In the genomic region with DNA sequence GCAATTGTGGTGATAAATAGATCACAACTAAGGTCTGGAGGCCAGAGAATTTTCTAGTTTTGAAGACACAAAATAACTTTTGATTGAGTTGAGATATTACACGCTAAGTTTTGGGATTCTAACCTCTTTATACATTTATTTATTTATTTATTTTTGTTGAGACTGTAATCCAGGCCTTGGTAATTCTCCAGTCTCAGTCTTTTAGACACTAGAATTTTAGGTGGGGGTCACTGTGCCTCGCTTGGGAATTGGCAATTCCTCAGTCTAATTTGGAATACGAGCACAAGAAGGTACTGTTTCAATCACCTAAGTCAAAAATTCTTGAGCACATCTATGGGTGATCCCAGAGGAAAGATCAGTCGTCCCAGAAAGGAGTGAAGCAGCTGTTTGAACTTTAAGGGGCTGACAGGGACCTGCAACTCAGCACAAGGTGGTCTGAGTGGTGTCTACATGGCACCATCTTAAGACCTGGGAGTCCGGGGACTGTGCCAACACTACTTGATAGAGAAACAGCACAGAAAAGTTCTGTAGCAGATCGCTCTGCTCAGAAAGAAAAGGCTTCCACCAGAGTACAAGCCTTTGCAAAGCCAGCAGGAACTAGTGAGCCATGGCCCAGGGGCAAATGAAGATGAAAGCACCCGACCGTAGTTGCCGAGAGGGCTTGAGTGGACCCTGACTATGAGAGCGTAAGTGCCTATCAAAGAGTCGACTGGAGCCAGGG, we compare ENCODE assay signal across 8 mouse cellular contexts. TPM values are rescaled to one million over a fixed set of nuclear protein-coding genes. Genes with fewer than 3 reads are reported as not detected.
DNase-seq lines count a peak whose midpoint lies in the region; ATAC-seq and TF ChIP-seq lines count a peak whose summit lies in the region.

No protein-coding gene starts in this region.

- H3K27me3 ChIP-seq in kidney, adult 2 months (replicated peaks; ENCODE audit: control insufficient read depth, insufficient read depth, low read length), result no peaks in the 10 kb centered on the region
- H3K27me3 ChIP-seq in hindbrain, embryonic 14.5 days (ENCODE audit: control insufficient read depth, insufficient read depth, low read length), result no peaks in the 10 kb centered on the region
- no peaks in the 10 kb centered on the region for H3K27me3 ChIP-seq in liver, embryonic 16.5 days (ENCODE audit: control insufficient read depth, insufficient read depth, low read depth, low read length)

- peak overlapping the region; percentile 75 for H3K9ac ChIP-seq in hindbrain, embryonic 14.5 days
- peak overlapping the region; percentile 70 for H3K9ac ChIP-seq in liver, embryonic 16.5 days (ENCODE audit: low read depth, low read length)

- H3K4me3 ChIP-seq in kidney, adult 2 months (ENCODE audit: insufficient read depth, low read depth, low read length), result peak overlapping the region; percentile 96
- peak overlapping the region; percentile 84 for H3K4me3 ChIP-seq in bone marrow, adult 2 months (replicated peaks; ENCODE audit: control insufficient read depth, low read depth, low read length)
- H3K4me3 ChIP-seq in hindbrain, embryonic 14.5 days (replicated peaks; ENCODE audit: low read length), result peak overlapping the region; percentile 83
- H3K4me3 ChIP-seq in liver, embryonic 16.5 days (ENCODE audit: low read depth, low read length), result peak overlapping the region; percentile 89
- peak overlapping the region; percentile 82 for H3K4me3 ChIP-seq in olfactory bulb, adult 2 months (ENCODE audit: insufficient read depth, low read depth, low read length)

- ATAC-seq in erythroblast, adult 5-6 weeks (replicated peaks; ENCODE audit: low FRiP score, poor library complexity, severe bottlenecking), result peak; percentile 49
- ATAC-seq in hindbrain, embryonic 14.5 days (ENCODE audit: low FRiP score), result peak; percentile 14; the same call in 1 of the 2 replicates
- peak; percentile 43 for ATAC-seq in liver, embryonic 16.5 days (ENCODE audit: low read depth)

- 36% methylated on average over 11 of the region's 11 CpGs for WGBS in kidney, adult 2 months
- WGBS in bone marrow, adult 2 months, result 35% methylated on average over 11 of the region's 11 CpGs
- WGBS in hindbrain, embryonic 14.5 days, result 41% methylated on average over 11 of the region's 11 CpGs
- WGBS in liver, embryonic 16.5 days (ENCODE audit: insufficient replicate concordance), result 27% methylated on average over 11 of the region's 11 CpGs
- WGBS in olfactory bulb, adult 2 months, result 29% methylated on average over 11 of the region's 11 CpGs

- no peak for TF ChIP-seq POLR2A in kidney, adult 2 months (IDR thresholded peaks at IDR 0.05; ENCODE audit: low read depth, low read length)
- TF ChIP-seq POLR2A in bone marrow, adult 2 months (IDR thresholded peaks at IDR 0.05; ENCODE audit: borderline replicate concordance, control insufficient read depth, low read depth, low read length), result no peak
- TF ChIP-seq POLR2A in olfactory bulb, adult 2 months (IDR thresholded peaks at IDR 0.05; ENCODE audit: insufficient read depth, low read depth, low read length), result no peak

- TF ChIP-seq CTCF in kidney, adult 2 months (conservative IDR thresholded peaks at IDR 0.05; ENCODE audit: insufficient read depth, insufficient read length, low read depth, low read length), result no peak
- TF ChIP-seq CTCF in bone marrow, adult 2 months (IDR thresholded peaks at IDR 0.05; ENCODE audit: control insufficient read depth, insufficient read depth, low read length), result no peak
- no peak for TF ChIP-seq CTCF in olfactory bulb, adult 2 months (IDR thresholded peaks at IDR 0.05; ENCODE audit: insufficient read depth, low read depth, low read length)

- no peaks in the 10 kb centered on the region; the same call in 1 of the 2 replicates for H3K4me1 ChIP-seq in kidney, adult 2 months (ENCODE audit: control insufficient read depth, insufficient read depth, low read length)
- no peaks in the 10 kb centered on the region; the same call in 1 of the 2 replicates for H3K4me1 ChIP-seq in bone marrow, adult 2 months (ENCODE audit: control insufficient read depth, insufficient read depth, low read length)
- peaks cover 13% of the 10 kb centered on the region for H3K4me1 ChIP-seq in hindbrain, embryonic 14.5 days (replicated peaks; ENCODE audit: control insufficient read depth, insufficient read depth, low read length)
- peaks cover 13% of the 10 kb centered on the region for H3K4me1 ChIP-seq in liver, embryonic 16.5 days (ENCODE audit: control insufficient read depth, low read depth, low read length)
- H3K4me1 ChIP-seq in olfactory bulb, adult 2 months (ENCODE audit: control insufficient read depth, insufficient read depth, low read length), result no peaks in the 10 kb centered on the region; the same call in 1 of the 2 replicates

- no peak for DNase-seq in kidney, adult 2 months
- no peak for DNase-seq in kidney, adult 8-10 months
- DNase-seq in hindbrain, embryonic 14.5 days (ENCODE audit: low spot score), result no peak
- DNase-seq in urinary bladder, postnatal 4 days (ENCODE audit: low spot score in 2 of 2), result no peak

- no peaks in the 10 kb centered on the region for H3K36me3 ChIP-seq in kidney, adult 2 months (ENCODE audit: control insufficient read depth, insufficient read depth, low read length)
- peaks cover 22% of the 10 kb centered on the region for H3K36me3 ChIP-seq in hindbrain, embryonic 14.5 days (replicated peaks; ENCODE audit: control insufficient read depth, insufficient read depth)
- H3K36me3 ChIP-seq in liver, embryonic 16.5 days (ENCODE audit: control insufficient read depth, insufficient read depth), result peaks cover 4% of the 10 kb centered on the region

- peak overlapping the region; percentile 85 for H3K4me2 ChIP-seq in hindbrain, embryonic 14.5 days (replicated peaks)
- peak overlapping the region; percentile 87 for H3K4me2 ChIP-seq in liver, embryonic 16.5 days (ENCODE audit: low read depth, low read length)

- peak overlapping the region; percentile 44; the same call in 1 of the 2 replicates for H3K27ac ChIP-seq in kidney, adult 2 months (ENCODE audit: insufficient read depth, low read depth, low read length)
- H3K27ac ChIP-seq in bone marrow, adult 2 months (ENCODE audit: control insufficient read depth, insufficient read depth, low read depth, low read length, poor library complexity), result peak overlapping the region; percentile 21; the same call in 1 of the 2 replicates
- peak overlapping the region; percentile 66; the same call in 1 of the 2 replicates for H3K27ac ChIP-seq in hindbrain, embryonic 14.5 days
- H3K27ac ChIP-seq in liver, embryonic 16.5 days (ENCODE audit: low read length), result no peak overlapping the region
- 0 out of 2 replicates have a peak overlapping the region, but pooled peaks have one; percentile 40 for H3K27ac ChIP-seq in olfactory bulb, adult 2 months (ENCODE audit: insufficient read depth, low read depth, low read length)

- no peaks in the 10 kb centered on the region for H3K9me3 ChIP-seq in hindbrain, embryonic 14.5 days (ENCODE audit: control insufficient read depth, low read length)
- H3K9me3 ChIP-seq in liver, embryonic 16.5 days (replicated peaks; ENCODE audit: control insufficient read depth, low read length), result no peaks in the 10 kb centered on the region

RNA-seq across cellular contexts. Expression of a gene that starts 0.8 kb away (rescaled TPM):
- polyA plus RNA-seq in kidney, adult 2 months (2012; rRNA removed), result 5.1 and 6.1 TPM in 2 replicates
- 7.6 and 9.6 TPM in 2 replicates for polyA plus RNA-seq in bone marrow, adult 2 months (2011; ENCODE audit: insufficient read depth, insufficient read length, low replicate concordance, missing spikeins)
- 3.5 and 6.3 TPM in 2 replicates for total RNA-seq in erythroblast, adult 5-6 weeks (2015; ENCODE audit: low replicate concordance)
- total RNA-seq in erythroblast, adult 5-6 weeks (2017; ENCODE audit: low replicate concordance), result 2.4 and 5.0 TPM in 2 replicates
- 22.0 and 23.5 TPM in 2 replicates for polyA plus RNA-seq in hindbrain, embryonic 14.5 days (2014; fragmentation: Nextera tagmentation; extraction: Ambion mirVana)
- polyA plus RNA-seq in liver, embryonic 16.5 days (2015; fragmentation: Nextera tagmentation; extraction: Ambion mirVana), result 7.5 and 8.1 TPM in 2 replicates
- polyA plus RNA-seq in olfactory bulb, adult 2 months (2012; ENCODE audit: insufficient read depth, insufficient read length, low replicate concordance, missing spikeins), result not detected in 2 replicates

RNA-seq across cellular contexts. Expression of a gene that starts 18.3 kb away (rescaled TPM):
- 32.4 and 39.9 TPM in 2 replicates for polyA plus RNA-seq in kidney, adult 2 months (2012; rRNA removed)
- polyA plus RNA-seq in bone marrow, adult 2 months (2011; ENCODE audit: insufficient read depth, insufficient read length, low replicate concordance, missing spikeins), result 1.8 and 2.6 TPM in 2 replicates
- 1.3 TPM in 1 of 2 replicates, not detected in the other for total RNA-seq in erythroblast, adult 5-6 weeks (2015; ENCODE audit: low replicate concordance)
- not detected in 2 replicates for total RNA-seq in erythroblast, adult 5-6 weeks (2017; ENCODE audit: low replicate concordance)
- 0.55 and 0.67 TPM in 2 replicates for polyA plus RNA-seq in hindbrain, embryonic 14.5 days (2014; fragmentation: Nextera tagmentation; extraction: Ambion mirVana)
- 0.12 TPM in 1 of 2 replicates, not detected in the other for polyA plus RNA-seq in liver, embryonic 16.5 days (2015; fragmentation: Nextera tagmentation; extraction: Ambion mirVana)
- polyA plus RNA-seq in olfactory bulb, adult 2 months (2012; ENCODE audit: insufficient read depth, insufficient read length, low replicate concordance, missing spikeins), result not detected in 2 replicates
